Mouse (Mus musculus) gastrocnemius, postnatal 36 days (tissue): ENCODE results near the gene Cntd1. TPM values are rescaled to one million over a fixed set of nuclear protein-coding genes. Genes with fewer than 3 reads are reported as not detected.
A peak's percentile ranks its signal among the peaks of the same experiment; 100 is the strongest.

Source experiments
- DNase-seq, 2 experiments: peaks; one replicate each; pipeline ENCODE4 v3.0.0; 2022
- intact Hi-C: fragments of 180-260 bp; cut with DNase I; formaldehyde crosslinking; loops from one replicate; pipeline ENCODE4 v1.15.1; 2025
- long read RNA-seq, 2 experiments: library from polyadenylated mRNA; stranded (forward); transcript quantifications; one replicate each; pipeline ENCODE4 v2.0.0; 2021
- total RNA-seq, 2 experiments: library from RNA; stranded (reverse); gene quantifications; 2 replicates each; pipeline ENCODE4 v1.2.3; 2021

Cntd1 gene
- under 1 TPM; 0.10 to 0.15 TPM for total RNA-seq
- long read RNA-seq, experiment 1 = 0 reads
- long read RNA-seq, experiment 2 = 0 reads

DNA sequence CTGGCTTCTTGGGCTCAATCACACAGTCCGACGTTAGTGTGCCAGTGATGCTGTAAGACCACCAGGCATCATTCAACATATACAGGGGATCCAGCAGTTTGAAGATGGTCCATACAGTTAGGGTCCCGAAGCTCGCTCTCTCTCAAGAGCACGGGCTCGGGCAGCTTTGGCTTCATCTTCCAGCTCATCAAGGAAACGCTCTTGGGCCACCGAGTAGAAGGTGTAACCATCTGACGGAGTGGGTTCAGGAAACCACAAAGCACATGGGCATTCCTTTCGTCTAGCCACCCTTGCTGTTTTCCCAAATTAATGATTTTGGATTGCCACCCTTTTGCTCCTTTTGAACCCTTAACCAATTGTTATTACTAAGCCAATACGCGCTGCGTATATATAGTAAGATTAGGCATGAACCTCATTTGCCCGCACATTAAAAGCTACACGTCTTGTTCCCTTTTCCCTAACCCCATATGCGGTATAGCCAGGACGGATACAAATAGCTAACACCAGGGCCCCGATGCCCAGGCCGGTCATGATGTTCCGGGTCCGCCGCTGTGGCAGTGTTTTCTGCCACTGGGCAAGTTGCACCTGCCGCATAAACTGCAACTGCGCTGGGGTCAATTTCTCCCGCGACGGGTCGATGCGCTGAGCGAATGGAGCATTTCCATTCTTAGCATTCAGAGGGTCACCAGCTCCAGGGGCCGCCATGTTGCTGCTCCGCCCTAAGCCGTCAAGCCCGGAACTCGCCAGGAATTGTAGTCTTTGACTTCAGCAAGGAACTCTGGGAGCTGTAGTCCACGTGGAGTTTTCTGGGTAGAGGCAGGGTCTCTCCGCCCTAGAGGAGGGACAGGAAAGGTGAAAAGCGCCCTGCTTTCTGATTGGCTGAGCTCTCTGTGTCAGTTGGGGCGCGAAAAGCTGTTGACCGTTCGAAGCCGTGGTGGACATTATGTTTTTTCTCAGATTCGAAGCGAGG lies at the start of gene Cntd1, which contains the start of gene Coa3:
Gene Cntd1, plus strand, starts transcription at position 790 of the 970 bp plus-strand sequence.
Gene Coa3, minus strand, starts transcription at position 892 of the 970 bp plus-strand sequence.
- intact Hi-C loops = no loop called here
- peak; percentile 67 to 75 for DNase-seq

DNA sequence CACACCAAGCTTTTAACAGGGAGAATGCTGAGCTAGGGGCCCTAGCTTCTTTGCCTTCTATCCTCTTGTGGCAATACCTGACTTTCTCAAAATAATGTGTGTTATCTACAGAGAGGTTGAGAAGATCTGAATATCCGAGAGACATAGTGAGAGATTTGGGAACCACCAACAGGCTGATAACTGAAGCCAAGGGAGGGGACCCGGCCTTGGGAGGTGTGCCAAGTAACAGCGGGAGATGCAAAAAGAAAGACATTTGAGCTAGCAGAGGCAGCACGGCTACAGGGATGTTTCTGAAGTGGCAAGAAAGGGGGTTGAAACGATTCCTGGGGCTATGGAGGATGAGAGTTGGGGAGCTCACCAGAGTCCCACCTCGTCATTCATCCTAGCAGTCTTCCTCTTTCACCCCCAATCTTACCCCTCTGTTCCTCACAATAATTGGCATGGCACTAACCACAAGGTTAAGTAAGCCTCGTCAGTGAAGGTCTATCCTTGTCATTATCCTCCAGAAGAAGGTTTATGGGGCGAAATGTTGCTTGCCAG lies 49.4 kb upstream of the Cntd1 start:
- DNase-seq = peak in 1 of 2 experiments; percentile 72
- intact Hi-C loops = no loop called here

DNA sequence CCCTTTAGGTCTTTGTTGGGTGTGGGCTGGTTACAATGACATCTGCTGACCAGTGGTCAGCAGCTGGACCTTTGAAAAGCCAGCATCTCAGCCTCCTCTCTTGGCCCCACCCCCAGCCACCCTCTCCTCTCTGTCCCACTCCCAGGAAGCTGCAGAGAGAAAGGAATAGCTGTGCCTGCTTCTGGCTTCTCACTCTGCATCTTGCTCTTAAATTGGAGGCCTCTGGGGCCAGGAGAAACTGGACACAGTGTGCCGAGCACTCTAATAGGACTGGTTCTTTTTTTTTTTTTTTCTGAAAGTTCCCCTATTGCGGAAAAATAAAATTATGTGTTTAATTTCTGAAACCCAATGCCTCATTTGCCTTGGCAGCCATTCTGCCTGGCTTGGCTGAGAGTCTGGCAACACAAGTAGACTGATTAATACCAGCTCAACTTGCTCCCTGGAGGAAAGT lies 48.7 kb upstream of the Cntd1 start:
- DNase-seq = peak; percentile 47 to 79
- intact Hi-C loops = no loop called here

GRCm38 (mm10) chr11:101230526-101230925 lies 48.3 kb upstream of the Cntd1 start:
- DNase-seq = no peak
- intact Hi-C loops = no loop called here

DNA sequence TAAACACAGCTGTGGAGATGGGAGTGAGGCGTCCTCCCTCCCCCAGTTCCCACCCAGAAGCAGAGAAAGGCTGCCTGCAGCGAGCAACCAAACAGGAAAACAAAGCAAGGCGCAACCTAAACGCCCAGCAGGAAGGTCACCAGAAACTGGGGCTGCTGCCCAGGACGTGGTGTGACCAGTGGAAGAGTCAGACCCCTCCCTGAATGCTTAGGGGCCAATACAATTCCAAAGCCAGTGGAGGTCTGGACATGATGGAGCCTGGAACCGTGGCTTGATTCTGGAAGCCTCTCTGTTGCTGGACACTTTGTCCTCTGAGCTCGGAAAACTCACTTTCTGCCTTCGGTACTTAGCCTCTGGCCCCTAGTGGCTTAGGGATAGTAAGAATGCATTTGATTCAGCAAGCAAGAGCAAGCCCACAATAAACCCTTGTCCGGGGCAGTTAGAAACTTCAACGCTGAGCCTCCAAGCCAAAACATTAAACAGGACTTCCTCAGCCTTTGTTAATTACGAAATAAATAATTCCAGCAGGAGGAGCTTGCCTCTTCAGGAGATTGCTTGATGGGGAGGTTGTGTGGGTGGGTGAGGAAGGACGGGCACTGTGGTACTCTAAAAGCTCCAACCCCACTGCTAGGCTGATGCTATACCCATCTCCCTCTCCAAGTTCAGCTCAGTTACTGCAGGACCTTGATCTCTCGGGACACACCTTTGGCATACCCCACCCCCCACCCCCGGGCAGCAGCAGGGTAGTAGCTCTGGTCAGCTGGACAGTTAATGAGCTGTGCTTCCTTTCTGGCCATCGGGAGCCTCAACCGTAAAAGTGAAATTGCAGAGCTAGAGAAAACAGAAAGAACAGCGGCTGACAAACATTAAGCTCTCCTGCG lies 47.6 kb upstream of the Cntd1 start:
- DNase-seq = peak; percentile 69 to 83
- intact Hi-C loops = no loop called here

DNA sequence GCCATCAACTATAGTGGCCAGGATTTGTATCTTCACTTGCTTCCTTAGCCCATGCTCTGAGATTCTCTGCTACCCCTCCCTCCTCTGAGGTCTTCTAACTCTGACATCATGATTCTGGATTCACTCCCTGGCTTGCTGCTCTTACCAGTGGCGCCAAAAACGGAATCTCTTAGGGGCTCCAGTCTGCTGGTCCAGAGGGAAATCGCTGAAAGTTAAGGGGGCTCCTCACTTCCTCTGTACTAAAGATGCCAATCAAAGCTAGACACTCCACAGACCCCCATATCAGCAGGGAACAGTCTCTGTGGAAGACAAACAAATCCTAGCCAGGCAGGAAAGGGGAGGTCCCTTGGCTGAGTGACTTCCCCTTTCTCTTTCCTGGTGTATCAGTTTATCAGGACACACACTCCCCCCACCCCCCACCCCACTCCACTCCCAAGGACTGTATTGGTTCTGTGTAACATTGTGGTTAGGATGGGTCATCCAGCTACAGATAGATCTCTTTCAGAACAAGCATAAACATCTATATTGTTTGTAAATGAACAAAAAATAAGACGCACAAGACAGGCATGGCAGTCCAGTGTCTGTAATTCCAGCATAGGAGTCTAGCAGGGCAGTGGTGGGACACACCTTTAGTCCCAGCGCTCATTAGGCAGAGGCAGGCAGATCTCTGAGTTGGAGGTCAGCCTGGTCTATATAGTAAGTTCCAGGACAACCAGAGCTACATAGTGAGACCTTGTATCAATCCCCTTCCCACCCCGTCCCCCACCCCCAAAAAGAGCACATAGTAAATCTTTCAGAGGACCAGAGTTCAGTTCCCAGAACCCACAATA lies 46.6 kb upstream of the Cntd1 start:
- intact Hi-C loops = no loop called here
- peak; percentile 24 to 54 for DNase-seq

DNA sequence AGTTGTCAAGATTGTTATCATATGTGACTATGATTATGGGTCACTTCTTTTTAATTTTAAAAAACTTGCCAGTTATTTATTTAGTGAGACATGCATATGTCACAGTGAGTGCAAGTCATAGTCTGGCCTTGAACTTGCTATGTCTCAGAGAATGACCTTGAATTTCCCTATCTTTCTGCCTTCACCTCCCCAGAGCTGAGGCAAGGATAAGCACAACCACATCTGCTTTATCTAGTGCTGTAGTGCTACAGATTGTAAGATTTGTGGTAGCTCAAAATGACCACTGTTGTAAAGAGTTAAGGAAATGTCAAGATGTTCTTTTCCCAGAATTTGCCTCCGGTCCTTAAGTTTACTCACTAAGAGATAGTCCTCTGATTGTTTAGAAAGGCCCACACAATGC lies 45.6 kb upstream of the Cntd1 start:
- DNase-seq = no peak
- intact Hi-C loops = no loop called here

GRCm38 (mm10) chr11:101234124-101234523 lies 44.7 kb upstream of the Cntd1 start:
- intact Hi-C loops = no loop called here
- no peak for DNase-seq

DNA sequence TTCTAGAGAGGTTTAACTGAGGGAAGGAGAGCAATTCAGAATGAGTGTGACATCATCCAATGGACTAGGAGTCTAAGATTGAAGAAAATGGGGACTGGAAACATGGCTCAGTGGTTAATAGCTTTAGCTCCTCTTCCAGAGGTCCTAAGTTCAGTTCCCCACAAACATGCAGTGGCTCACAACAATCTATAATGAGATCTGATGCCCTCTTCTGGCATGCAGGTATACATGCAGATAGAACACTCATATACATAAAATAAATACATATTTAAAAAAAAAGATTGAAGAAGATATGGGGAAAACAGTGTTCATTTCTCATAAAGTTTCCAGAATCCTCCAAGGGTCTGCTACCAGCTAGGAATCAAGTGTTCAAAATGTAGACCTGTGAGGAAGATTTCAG lies 43.4 kb upstream of the Cntd1 start:
- no peak for DNase-seq
- intact Hi-C loops = no loop called here

DNA sequence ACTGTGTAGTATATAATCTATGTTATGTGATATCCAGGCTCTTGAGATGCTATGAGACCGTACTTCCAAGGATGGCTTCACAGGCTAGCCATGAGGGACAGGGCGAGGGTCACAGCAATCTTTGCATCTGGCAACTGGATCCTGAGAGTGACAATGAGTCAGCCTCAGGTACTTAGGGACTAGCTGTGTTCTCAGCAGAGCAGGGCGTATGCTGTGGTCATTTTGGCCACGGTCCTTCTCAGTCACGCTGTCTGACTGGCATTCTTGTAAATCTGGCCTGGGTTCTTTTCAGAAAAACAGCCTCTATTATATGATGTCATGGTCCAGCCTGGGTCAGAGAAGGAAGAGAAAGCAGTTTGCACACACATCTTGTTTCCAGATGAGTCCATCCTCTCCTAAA lies 42.0 kb upstream of the Cntd1 start:
- intact Hi-C loops = no loop called here
- no peak for DNase-seq

DNA sequence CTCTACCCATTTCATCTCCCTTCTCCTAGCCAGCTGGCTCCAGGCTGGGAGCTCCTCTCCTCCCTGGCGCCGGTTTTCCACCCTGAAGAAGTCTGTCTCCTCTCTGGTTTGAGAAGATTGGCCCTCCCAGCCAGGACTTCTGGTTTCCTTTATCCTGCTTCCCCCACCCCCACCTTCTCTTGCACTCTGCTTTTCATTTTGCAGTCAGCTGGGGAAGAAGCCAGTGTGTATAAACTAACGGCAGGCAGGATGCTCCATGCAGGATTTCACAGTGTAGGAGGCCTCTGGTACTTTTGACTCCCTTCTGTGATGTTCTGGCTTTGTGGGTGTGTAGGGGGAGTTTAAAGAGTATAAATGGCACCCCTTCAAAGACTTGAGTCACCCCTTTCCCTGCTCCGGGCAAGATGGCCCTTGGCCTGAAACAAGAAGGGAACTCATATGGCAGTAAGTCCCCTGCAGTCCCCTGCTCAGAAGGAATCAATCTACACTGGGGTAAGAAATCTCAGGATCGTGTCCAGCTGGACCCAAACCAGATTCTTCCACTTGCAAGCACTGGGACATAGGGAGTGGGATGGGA lies 40.7 kb upstream of the Cntd1 start:
- no peak for DNase-seq

DNA sequence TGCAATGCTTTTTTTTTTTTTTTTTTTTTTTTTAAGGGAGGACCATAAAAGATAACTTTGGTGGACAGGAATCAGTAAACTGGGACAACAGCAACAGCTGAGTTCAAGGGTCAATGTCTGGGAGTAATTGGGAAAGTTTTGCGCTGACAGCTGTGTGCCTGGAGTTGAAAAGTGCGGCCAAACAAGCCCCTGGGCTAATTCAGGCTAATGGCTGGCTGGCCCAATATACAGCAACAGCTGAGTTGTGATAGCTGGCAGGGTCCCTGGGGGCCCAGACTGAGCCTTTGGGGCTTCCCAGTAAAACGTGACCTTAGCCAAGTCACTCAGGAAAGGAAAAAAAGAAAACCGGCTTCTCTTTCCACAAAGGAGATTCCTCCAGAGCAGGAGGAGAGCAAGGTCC lies 33.7 kb upstream of the Cntd1 start:
- peak in 1 of 2 experiments; percentile 61 for DNase-seq
- intact Hi-C loops = no loop called here

More for the DNA sequence above, 40.7 kb upstream of the Cntd1 start:
- intact Hi-C loops = no loop called here

GRCm38 (mm10) chr11:101245855-101246701 lies 32.7 kb upstream of the Cntd1 start, which contains the start of gene Ramp2:
Ramp2 (plus strand) TSS chr11:101246028.
- DNase-seq = peak; percentile 59 to 64
- intact Hi-C loops = no loop called here

DNA sequence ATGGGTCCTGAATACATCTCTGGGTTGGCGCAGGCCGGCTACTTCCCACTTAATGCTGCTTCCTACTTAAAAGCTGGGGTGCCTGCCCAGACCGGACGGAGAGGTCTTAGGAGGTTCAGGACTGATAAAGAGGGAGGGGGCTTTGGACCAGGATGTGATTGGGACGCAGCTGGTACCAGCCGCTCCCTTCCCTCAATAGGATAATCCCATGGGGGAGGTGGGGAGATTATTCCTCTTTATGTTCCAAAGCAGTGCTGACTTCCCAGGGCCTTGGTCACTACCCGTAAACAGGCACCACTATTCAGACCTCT lies 32.2 kb upstream of the Cntd1 start:
- intact Hi-C loops = no loop called here
- no peak for DNase-seq

DNA sequence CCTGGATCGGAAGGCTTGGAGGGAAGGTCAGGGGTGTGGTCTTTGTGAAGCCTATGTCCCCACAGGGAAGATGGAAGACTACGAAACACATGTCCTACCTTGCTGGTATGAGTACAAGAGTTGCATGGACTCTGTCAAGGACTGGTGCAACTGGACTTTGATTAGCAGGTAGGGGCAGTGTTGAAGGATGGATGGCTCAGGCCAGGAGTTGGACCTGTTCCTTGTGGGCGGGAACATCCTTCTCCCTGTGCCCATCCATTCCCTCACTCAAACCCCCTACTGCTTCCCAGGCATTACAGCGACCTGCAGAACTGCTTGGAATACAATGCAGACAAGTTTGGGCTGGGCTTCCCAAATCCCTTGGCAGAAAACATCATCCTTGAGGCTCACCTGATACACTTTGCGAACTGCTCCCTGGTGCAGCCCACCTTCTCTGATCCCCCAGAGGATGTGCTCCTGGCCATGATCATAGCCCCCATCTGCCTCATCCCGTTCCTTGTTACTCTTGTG lies 31.2 kb upstream of the Cntd1 start:
- intact Hi-C loops = loop anchor here (2.0 kb wide), 1 partner anchor 35 kb away; no protein-coding TSS in a partner anchor
- DNase-seq = no peak

- intact Hi-C loops = loop anchor here (2.0 kb wide), 1 partner anchor 36 kb away; no protein-coding TSS in a partner anchor
- peak; percentile 36 to 55 for DNase-seq
Measured at GRCm38 (mm10) chr11:101248258-101248994, 30.4 kb upstream of the Cntd1 start.

- intact Hi-C loops = no loop called here
- DNase-seq = no peak
Measured at GRCm38 (mm10) chr11:101251031-101251430, 27.8 kb upstream of the Cntd1 start.
